Mouse (Mus musculus): ENCODE measurements around the gene Btbd1.

- TF ChIP-seq EP300 (IDR thresholded peaks at IDR 0.05; ENCODE audit: low read depth) = no peak
- no peak for TF ChIP-seq CTCF (IDR thresholded peaks at IDR 0.05; ENCODE audit: low read depth)
These were observed 33.7 kb upstream of the Btbd1 start for GRCm38 (mm10) chr7:81862587-81863583.
